In the genomic region with DNA sequence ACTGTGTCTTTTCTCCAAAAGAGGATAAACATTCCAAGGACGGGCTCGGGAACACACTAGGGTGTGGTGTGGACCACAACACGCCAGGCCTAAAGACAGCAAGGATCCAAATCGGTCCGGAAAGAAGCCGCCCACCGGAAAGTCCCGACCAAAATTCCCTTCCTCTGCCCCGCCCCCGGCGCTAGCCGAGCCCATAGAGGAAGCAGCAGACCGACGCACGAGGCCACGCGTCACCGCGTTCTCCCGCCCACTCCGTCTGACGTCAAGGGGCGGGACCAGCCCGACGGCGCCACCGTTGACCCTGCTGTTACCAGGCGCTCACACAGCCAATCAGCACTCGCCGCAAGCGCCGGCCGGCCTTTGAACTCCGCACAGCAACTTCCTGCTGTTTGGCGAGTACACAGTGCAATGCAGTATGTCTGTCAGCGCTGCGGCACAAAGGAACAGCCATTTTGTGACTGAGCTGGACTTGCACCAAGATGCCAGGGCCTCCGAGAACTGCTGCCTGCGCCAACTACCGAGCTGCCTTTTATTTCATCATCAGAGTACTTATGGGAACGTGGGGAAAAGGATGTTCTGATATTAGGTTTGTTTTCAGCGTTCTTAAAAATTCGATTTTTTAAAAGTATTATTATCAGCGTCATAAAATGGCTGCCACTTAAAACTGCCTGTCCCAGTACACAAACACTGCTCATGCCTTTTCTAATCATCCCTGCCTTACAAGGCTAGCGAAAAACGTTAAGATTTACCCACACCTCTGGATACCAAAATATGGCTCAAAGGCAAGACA, we compare ENCODE assay signal across 8 mouse cellular contexts. TPM values are rescaled to one million over a fixed set of nuclear protein-coding genes. Genes with fewer than 3 reads are reported as not detected.
DNase-seq lines count a peak whose midpoint lies in the region; ATAC-seq and TF ChIP-seq lines count a peak whose summit lies in the region.

No protein-coding gene starts in this region.

- peak; percentile 97 for DNase-seq in c-Kit-negative CD71-positive TER-119-positive erythroid progenitor cells, embryonic 14.5 days (ENCODE audit: low read depth, low spot score)
- peak; percentile 100 for DNase-seq in fibroblast of lung, adult 2 months (ENCODE audit: low read depth)
- peak; percentile 99 to 100 for DNase-seq in kidney, postnatal 25 days
- peak; percentile 97 to 98 (median 98) for DNase-seq in liver, embryonic 14.5 days (ENCODE audit: low read depth in 3 of 3, low spot score in 3 of 3)
- peak; percentile 100 for DNase-seq in neural tube, embryonic 11.5 days (ENCODE audit: low spot score)
- DNase-seq in stomach, postnatal 0 days (ENCODE audit: low spot score) = peak; percentile 100

- peak; percentile 25 for TF ChIP-seq CTCF in liver, embryonic 14.5 days (IDR thresholded peaks at IDR 0.05; ENCODE audit: low read depth)
- peak; percentile 24; the same call in 1 of the 2 replicates for TF ChIP-seq CTCF in stomach, postnatal 0 days (IDR thresholded peaks at IDR 0.05; ENCODE audit: low read depth)

- H3K9ac ChIP-seq in heart, embryonic 14.5 days (ENCODE audit: low read length) = peak overlapping the region; percentile 85
- H3K9ac ChIP-seq in liver, embryonic 14.5 days (replicated peaks) = peak overlapping the region; percentile 83
- H3K9ac ChIP-seq in neural tube, embryonic 11.5 days (ENCODE audit: low read length) = peak overlapping the region; percentile 58
- H3K9ac ChIP-seq in stomach, postnatal 0 days (ENCODE audit: low read length) = peak overlapping the region; percentile 62

- peaks cover 2 to 40% of the 10 kb centered on the region in 2 experiments for H3K4me1 ChIP-seq in heart, embryonic 14.5 days (ENCODE audit: control insufficient read depth in 2 of 2, insufficient read depth in 2 of 2, low read length in 2 of 2)
- H3K4me1 ChIP-seq in liver, embryonic 14.5 days (replicated peaks; ENCODE audit: control insufficient read depth in 2 of 2, insufficient read depth in 2 of 2, low read length in 1 of 2) = peaks cover 24 to 30% of the 10 kb centered on the region in 2 experiments
- peaks cover 12% of the 10 kb centered on the region; the same call in 1 of the 2 replicates for H3K4me1 ChIP-seq in neural tube, embryonic 11.5 days (ENCODE audit: control insufficient read depth, insufficient read depth, low read length)
- H3K4me1 ChIP-seq in stomach, postnatal 0 days (replicated peaks; ENCODE audit: control insufficient read depth, insufficient read depth) = no peaks in the 10 kb centered on the region; the same call in none of the 2 replicates

- H3K27ac ChIP-seq in heart, embryonic 14.5 days (replicated peaks in 1 of 2; ENCODE audit: control insufficient read depth in 1 of 2, insufficient read depth in 1 of 2, low read depth in 2 of 2, low read length in 2 of 2) = peak overlapping the region; percentile 96 to 98
- H3K27ac ChIP-seq in liver, embryonic 14.5 days = peak overlapping the region; percentile 97
- peak overlapping the region; percentile 89 for H3K27ac ChIP-seq in neural tube, embryonic 11.5 days (ENCODE audit: low read depth, low read length)
- H3K27ac ChIP-seq in stomach, postnatal 0 days (replicated peaks) = peak overlapping the region; percentile 94

- H3K4me3 ChIP-seq in heart, embryonic 14.5 days (ENCODE audit: control insufficient read depth in 1 of 2, insufficient read depth in 1 of 2, low read depth in 1 of 2, low read length in 2 of 2) = peak overlapping the region; percentile 49
- peak overlapping the region; percentile 73 for H3K4me3 ChIP-seq in liver, embryonic 14.5 days (ENCODE audit: insufficient read depth in 1 of 2, low read depth in 2 of 2, low read length in 2 of 2)
- H3K4me3 ChIP-seq in neural tube, embryonic 11.5 days (ENCODE audit: low read depth, low read length) = peak overlapping the region; percentile 44
- peak overlapping the region; percentile 44 for H3K4me3 ChIP-seq in stomach, postnatal 0 days (ENCODE audit: low read depth, low read length)

- peak; percentile 79 for ATAC-seq in CD4-positive, CD25-positive, alpha-beta regulatory T cell, adult 4 months
- peak; percentile 99 for ATAC-seq in heart, embryonic 14.5 days (ENCODE audit: insufficient number of reproducible peaks, insufficient read depth, low FRiP score, low read depth)
- ATAC-seq in liver, embryonic 14.5 days (ENCODE audit: insufficient read depth) = peak; percentile 99
- ATAC-seq in neural tube, embryonic 11.5 days (ENCODE audit: insufficient read depth, low FRiP score, low TSS enrichment) = peak; percentile 99
- ATAC-seq in stomach, postnatal 0 days (ENCODE audit: low FRiP score, low TSS enrichment) = peak; percentile 96

- under 1% methylated on average over 46 of the region's 46 CpGs for WGBS in heart, embryonic 14.5 days
- WGBS in liver, embryonic 14.5 days (ENCODE audit: insufficient replicate concordance) = under 1% methylated on average over 46 of the region's 46 CpGs
- under 1% methylated on average over 46 of the region's 46 CpGs for WGBS in neural tube, embryonic 11.5 days
- WGBS in stomach, postnatal 0 days = 0% methylated on average over 46 of the region's 46 CpGs

- H3K9me3 ChIP-seq in heart, embryonic 14.5 days (ENCODE audit: control insufficient read depth, low read length) = no peaks in the 10 kb centered on the region
- no peaks in the 10 kb centered on the region for H3K9me3 ChIP-seq in liver, embryonic 14.5 days (ENCODE audit: control insufficient read depth, low read length)
- no peaks in the 10 kb centered on the region for H3K9me3 ChIP-seq in neural tube, embryonic 11.5 days (ENCODE audit: control insufficient read depth, low read length)
- H3K9me3 ChIP-seq in stomach, postnatal 0 days (ENCODE audit: control insufficient read depth, low read length) = no peaks in the 10 kb centered on the region

- H3K4me2 ChIP-seq in heart, embryonic 14.5 days (ENCODE audit: low read length) = peak overlapping the region; percentile 91
- peak overlapping the region; percentile 83 for H3K4me2 ChIP-seq in liver, embryonic 14.5 days (ENCODE audit: low read depth)
- H3K4me2 ChIP-seq in neural tube, embryonic 11.5 days (ENCODE audit: low read depth) = peak overlapping the region; percentile 70
- H3K4me2 ChIP-seq in stomach, postnatal 0 days (replicated peaks; ENCODE audit: low read depth) = peak overlapping the region; percentile 69

- peak; percentile 47 for TF ChIP-seq EP300 in liver, embryonic 14.5 days (IDR thresholded peaks at IDR 0.05; ENCODE audit: low read depth)
- TF ChIP-seq EP300 in stomach, postnatal 0 days (optimal IDR thresholded peaks at IDR 0.05) = peak; percentile 88

- peaks cover 36% of the 10 kb centered on the region for H3K36me3 ChIP-seq in heart, embryonic 14.5 days (ENCODE audit: control insufficient read depth, insufficient read depth, low read length)
- peaks cover 22% of the 10 kb centered on the region for H3K36me3 ChIP-seq in liver, embryonic 14.5 days (replicated peaks; ENCODE audit: control insufficient read depth, insufficient read depth, low read depth)
- no peaks in the 10 kb centered on the region for H3K36me3 ChIP-seq in neural tube, embryonic 11.5 days (ENCODE audit: control insufficient read depth, insufficient read depth, low read length)
- H3K36me3 ChIP-seq in stomach, postnatal 0 days (ENCODE audit: control insufficient read depth, insufficient read depth, low read length) = no peaks in the 10 kb centered on the region

- no peaks in the 10 kb centered on the region for H3K27me3 ChIP-seq in heart, embryonic 14.5 days (ENCODE audit: control insufficient read depth, insufficient read depth, low read length)
- no peaks in the 10 kb centered on the region for H3K27me3 ChIP-seq in liver, embryonic 14.5 days (ENCODE audit: control insufficient read depth, insufficient read depth, low read length)
- no peaks in the 10 kb centered on the region for H3K27me3 ChIP-seq in neural tube, embryonic 11.5 days (ENCODE audit: control insufficient read depth, insufficient read depth, low read length)
- no peaks in the 10 kb centered on the region for H3K27me3 ChIP-seq in stomach, postnatal 0 days (ENCODE audit: control insufficient read depth, insufficient read depth, low read length)

RNA-seq across cellular contexts. Expression of a gene that starts 3.8 kb away (rescaled TPM):
- polyA plus RNA-seq in CD4-positive, CD25-positive, alpha-beta regulatory T cell, adult 4 months (2017; shearing (Covaris generic)) = 100 to 1,000 TPM; 223 to 256 TPM
- polyA plus RNA-seq in heart, embryonic 14.5 days (2014; fragmentation: Nextera tagmentation; extraction: Ambion mirVana) = 46.9 and 53.0 TPM in 2 replicates
- polyA plus RNA-seq in liver, embryonic 14.5 days (2012; rRNA removed) = 12.0 and 13.1 TPM in 2 replicates
- 14.8 and 17.4 TPM in 2 replicates for polyA plus RNA-seq in liver, embryonic 14.5 days (2014; fragmentation: Nextera tagmentation; extraction: Ambion mirVana)
- polyA plus RNA-seq in neural tube, embryonic 11.5 days (2014; fragmentation: Nextera tagmentation; extraction: Ambion mirVana) = 43.7 and 44.7 TPM in 2 replicates
- polyA plus RNA-seq in stomach, postnatal 0 days (2015; fragmentation: Nextera tagmentation; extraction: Ambion mirVana) = 15.9 and 18.0 TPM in 2 replicates

Comparison
In these comparisons a context has a peak if more than half of its experiments do, and no peak if none do; other contexts are left out.
1. Peak in every context shown above with its lines: DNase-seq, ATAC-seq, H3K4me3 ChIP-seq and H3K27ac ChIP-seq.